Mouse (Mus musculus) colon, adult 2 months (tissue): Measurements from ENCODE around the gene St3gal6. TPM values are rescaled to one million over a fixed set of nuclear protein-coding genes. Genes with fewer than 3 reads are reported as not detected.

Experiments
- polyA plus RNA-seq: library from polyadenylated mRNA; depleted of rRNA; stranded (reverse); fragments of >200 nt; gene quantifications from 2 replicates; pipeline ENCODE4 v1.2.3, GENCODE M21; 2012; rRNA removed

The St3gal6 gene
- polyA plus RNA-seq, result 61.8 and 96.0 TPM in 2 replicates

GRCm38 (mm10) chr16:58523972-58524850 is at the start of gene St3gal6:
Gene St3gal6 (minus strand): TSS chr16:58524243.

Other genes starting within 250 kb of the St3gal6 start
- 6.6 and 8.0 TPM in 2 replicates for gene Dcbld2, start 115.8 kb downstream of the St3gal6 start, polyA plus RNA-seq
- not detected in 2 replicates for gene Gm813, start 92.7 kb upstream of the St3gal6 start, polyA plus RNA-seq
- not detected in 2 replicates for gene E330017A01Rik, start 114.5 kb upstream of the St3gal6 start, polyA plus RNA-seq
- gene Cpox, start 146.0 kb upstream of the St3gal6 start, polyA plus RNA-seq, result 14.6 and 15.9 TPM in 2 replicates
- gene Gpr15, start 194.8 kb upstream of the St3gal6 start, polyA plus RNA-seq, result 0.25 and 0.70 TPM in 2 replicates
- 52.8 and 69.2 TPM in 2 replicates for gene Cldnd1, start 203.7 kb upstream of the St3gal6 start, polyA plus RNA-seq
- not detected in 2 replicates for gene Olfr172, start 238.9 kb upstream of the St3gal6 start, polyA plus RNA-seq